In genomic region chrX:152016151-152017145, GRCm38 (mm10) we compare ENCODE assay signal across 8 mouse cellular contexts. TPM values are rescaled to one million over a fixed set of nuclear protein-coding genes. Genes with fewer than 3 reads are reported as not detected.
DNase-seq lines count a peak whose midpoint lies in the region; ATAC-seq and TF ChIP-seq lines count a peak whose summit lies in the region.

Gene Ribc1, minus strand, starts transcription at chrX:152016295.
Gene Smc1a, plus strand, starts transcription at chrX:152016428.

- 25% methylated on average over 64 of the region's 64 CpGs for WGBS in forebrain, embryonic 14.5 days
- 26% methylated on average over 63 of the region's 64 CpGs for WGBS in lung, adult 2 months

- peak within 1 kb of the TSS; percentile 90 for H3K4me3 ChIP-seq in ES-Bruce4 (ENCODE audit: low read depth, low read length)
- peak within 1 kb of the TSS; percentile 49 for H3K4me3 ChIP-seq in forebrain, embryonic 14.5 days (ENCODE audit: low read depth, low read length)
- peak within 1 kb of the TSS; percentile 89 for H3K4me3 ChIP-seq in lung, adult 2 months (replicated peaks; ENCODE audit: extremely low read depth, low read depth, low read length)

- H3K4me2 ChIP-seq in forebrain, embryonic 14.5 days (ENCODE audit: low read length) = peak within 1 kb of the TSS; percentile 52

- peak; percentile 98 for DNase-seq in forebrain, embryonic 14.5 days (ENCODE audit: low spot score)
- DNase-seq in heart, postnatal 25 days (ENCODE audit: low spot score) = peak; percentile 89
- DNase-seq in layer of hippocampus, adult 18-20 months (ENCODE audit: low spot score in 2 of 2) = peak; percentile 87 to 95
- DNase-seq in lung, adult 2 months = peak; percentile 83
- peak; percentile 76 to 86 for DNase-seq in thymus, adult 18-20 months

- intact Hi-C loops in heart, postnatal 25 days (cut with DNase I) = loop anchor here (2.0 to 10.0 kb wide), 2 partner anchors 16 to 158 kb away; partner anchors contain the start of gene Hsd17b10

- H3K36me3 ChIP-seq in ES-Bruce4 (ENCODE audit: control insufficient read depth, insufficient read depth, low read length, poor library complexity, severe bottlenecking) = no peaks in the 10 kb centered on the region
- H3K36me3 ChIP-seq in forebrain, embryonic 14.5 days (ENCODE audit: control insufficient read depth, insufficient read depth, low read length) = no peaks in the 10 kb centered on the region

- no peaks in the 10 kb centered on the region for H3K27me3 ChIP-seq in ES-Bruce4 (ENCODE audit: control insufficient read depth, insufficient read depth, low read length, poor library complexity, severe bottlenecking)
- 0 out of 2 replicates have a peak, but pooled peaks cover 3% of the 10 kb centered on the region for H3K27me3 ChIP-seq in forebrain, embryonic 14.5 days (replicated peaks; ENCODE audit: control insufficient read depth, insufficient read depth, low read length)

- peak; percentile 99 for ATAC-seq in cerebellum, adult (ENCODE audit: insufficient number of reproducible peaks, low FRiP score, low TSS enrichment)
- ATAC-seq in forebrain, embryonic 14.5 days = peak; percentile 99
- ATAC-seq in neutrophil, adult 5-6 weeks (ENCODE audit: extremely low read depth, insufficient number of reproducible peaks, low FRiP score, poor library complexity, severe bottlenecking) = peak; percentile 97

- no peak for TF ChIP-seq CTCF in ES-Bruce4 (IDR thresholded peaks at IDR 0.05; ENCODE audit: low read depth, low read length)
- TF ChIP-seq CTCF in lung, adult 2 months (IDR thresholded peaks at IDR 0.05; ENCODE audit: insufficient read depth, low read length) = no peak

- TF ChIP-seq POLR2A in ES-Bruce4 (IDR thresholded peaks at IDR 0.05; ENCODE audit: insufficient read depth, low read length) = peak; percentile 10
- TF ChIP-seq POLR2A in lung, adult 2 months (IDR thresholded peaks at IDR 0.05; ENCODE audit: borderline replicate concordance, extremely low read depth, low read depth, low read length) = peak; percentile 76; the same call in 1 of the 2 replicates

- TF ChIP-seq EP300 in ES-Bruce4 (IDR thresholded peaks at IDR 0.05; ENCODE audit: insufficient read depth, low read depth, low read length) = no peak

- H3K9ac ChIP-seq in ES-Bruce4 (ENCODE audit: low read depth, poor library complexity, severe bottlenecking) = peak within 1 kb of the TSS; percentile 72
- peak within 1 kb of the TSS; percentile 65 for H3K9ac ChIP-seq in forebrain, embryonic 14.5 days (ENCODE audit: low read length)

- no peaks in the 10 kb centered on the region for H3K9me3 ChIP-seq in ES-Bruce4 (replicated peaks; ENCODE audit: control insufficient read depth, insufficient read depth, low read length, poor library complexity, severe bottlenecking)
- no peaks in the 10 kb centered on the region for H3K9me3 ChIP-seq in forebrain, embryonic 14.5 days (replicated peaks; ENCODE audit: control insufficient read depth, low read length)

- H3K27ac ChIP-seq in ES-Bruce4 (ENCODE audit: insufficient read depth, low read length) = peak within 1 kb of the TSS; percentile 13
- H3K27ac ChIP-seq in forebrain, embryonic 14.5 days (ENCODE audit: low read depth, low read length) = peak within 1 kb of the TSS; percentile 82

- H3K4me1 ChIP-seq in ES-Bruce4 (ENCODE audit: control insufficient read depth, insufficient read depth, low read length) = no peaks in the 10 kb centered on the region
- H3K4me1 ChIP-seq in forebrain, embryonic 14.5 days (ENCODE audit: control insufficient read depth, insufficient read depth, low read length) = no peaks in the 10 kb centered on the region
- peaks cover 5% of the 10 kb centered on the region for H3K4me1 ChIP-seq in lung, adult 2 months (ENCODE audit: control insufficient read depth, insufficient read depth, low read length)

RNA-seq across cellular contexts. Expression of gene Ribc1, which starts in this region (rescaled TPM):
- polyA plus RNA-seq in ES-Bruce4 (2011; ENCODE audit: insufficient read depth, insufficient read length, low read depth, missing spikeins) = 8.1 and 8.3 TPM in 2 replicates
- 3.3 and 3.4 TPM in 2 replicates for polyA plus RNA-seq in forebrain, embryonic 14.5 days (2014; fragmentation: Nextera tagmentation; extraction: Ambion mirVana)
- total RNA-seq in heart, postnatal 25 days (2021) = under 1 TPM; 0.34 to 0.39 TPM
- not detected for total RNA-seq in layer of hippocampus, adult 18-20 months (2021)
- 0.59 and 1.1 TPM in 2 replicates for polyA plus RNA-seq in lung, adult 2 months (2012; rRNA removed)
- total RNA-seq in neutrophil, adult 5-6 weeks (2017) = 1.6 and 4.1 TPM in 2 replicates

RNA-seq across cellular contexts. Expression of gene Smc1a, which starts in this region (rescaled TPM):
- polyA plus RNA-seq in ES-Bruce4 (2011; ENCODE audit: insufficient read depth, insufficient read length, low read depth, missing spikeins) = 134 and 158 TPM in 2 replicates
- 84.0 and 86.1 TPM in 2 replicates for polyA plus RNA-seq in forebrain, embryonic 14.5 days (2014; fragmentation: Nextera tagmentation; extraction: Ambion mirVana)
- 10 to 100 TPM; 25.1 to 26.8 TPM for total RNA-seq in heart, postnatal 25 days (2021)
- total RNA-seq in layer of hippocampus, adult 18-20 months (2021) = 10 to 100 TPM; 49.4 to 49.9 TPM
- 15.3 and 22.4 TPM in 2 replicates for polyA plus RNA-seq in lung, adult 2 months (2012; rRNA removed)
- total RNA-seq in neutrophil, adult 5-6 weeks (2017) = 133 and 134 TPM in 2 replicates

Comparison
In these comparisons a context has a peak if more than half of its experiments do, and no peak if none do; other contexts are left out.
1. Peak in every context shown above with its lines: DNase-seq, ATAC-seq, H3K4me3 ChIP-seq and H3K27ac ChIP-seq.